Mouse (Mus musculus): ENCODE results near the gene Skap1.
A peak's percentile ranks its signal among the peaks of the same experiment; 100 is the strongest.
"Not testable (repeated sequence)": the region's sequence is repeated elsewhere in the genome, so short reads cannot be mapped to it uniquely, and the experiment has no call there.

Skap1 gene

DNA sequence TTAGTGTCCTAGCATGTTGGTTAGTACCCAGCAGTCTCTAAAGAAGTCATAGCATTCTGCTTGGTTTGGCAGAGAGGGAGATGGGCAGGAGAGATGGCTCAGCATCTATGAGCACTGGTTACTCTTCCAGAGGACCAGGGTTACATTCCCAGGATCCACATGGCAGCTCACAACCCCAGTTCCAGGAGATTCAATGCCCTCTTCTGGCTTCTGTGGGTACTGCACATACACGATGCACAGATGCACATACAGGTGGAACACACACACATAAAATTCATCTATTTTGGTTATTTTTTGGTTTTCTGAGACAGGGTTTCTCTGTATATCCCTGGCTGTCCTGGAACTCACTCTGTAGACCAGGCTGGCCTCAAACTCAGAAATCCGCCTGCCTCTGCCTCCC lies 290.9 kb downstream of the Skap1 start:
- no peak for DNase-seq (ENCODE audit: low spot score)

DNA sequence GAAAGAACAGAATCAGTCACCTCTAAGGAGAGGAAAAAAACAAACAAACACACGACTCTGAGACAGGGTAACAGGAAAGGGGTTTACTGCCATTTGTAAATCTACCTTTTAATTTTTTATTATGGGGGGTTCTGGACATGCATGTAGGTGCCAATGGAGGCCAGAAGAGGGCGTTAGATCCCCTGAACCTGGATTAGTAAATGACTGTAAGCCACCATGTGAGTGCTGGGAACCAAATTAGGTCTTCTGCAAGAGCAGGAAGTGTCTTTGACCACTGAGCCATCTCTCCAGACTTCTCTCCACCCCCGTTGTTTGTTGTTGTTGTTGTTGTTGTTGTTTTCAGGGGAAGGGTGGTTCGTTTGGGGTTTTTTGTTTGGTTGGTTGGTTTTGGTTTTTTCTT lies 293.0 kb downstream of the Skap1 start:
- DNase-seq (ENCODE audit: low spot score): no peak

DNA sequence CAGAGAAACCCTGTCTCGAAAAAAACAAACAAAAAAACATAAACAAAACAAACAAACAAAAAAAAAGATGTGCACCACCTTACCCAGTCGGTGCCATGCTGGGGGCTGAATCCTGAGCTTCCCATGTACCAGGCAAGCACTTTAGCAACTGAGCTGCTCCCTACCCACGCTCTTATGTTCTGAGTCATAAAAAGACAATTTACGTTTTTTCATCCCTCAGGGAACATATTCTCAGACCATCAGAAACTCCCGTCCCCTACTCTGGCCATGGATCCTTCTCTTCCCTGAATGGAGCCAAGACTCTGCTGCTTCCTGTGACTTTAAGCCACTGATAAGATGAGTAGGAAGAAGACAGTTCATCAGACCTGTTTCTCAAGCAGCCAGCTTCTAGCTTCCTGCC lies 294.0 kb downstream of the Skap1 start:
- no peak for DNase-seq (ENCODE audit: low spot score)

DNA sequence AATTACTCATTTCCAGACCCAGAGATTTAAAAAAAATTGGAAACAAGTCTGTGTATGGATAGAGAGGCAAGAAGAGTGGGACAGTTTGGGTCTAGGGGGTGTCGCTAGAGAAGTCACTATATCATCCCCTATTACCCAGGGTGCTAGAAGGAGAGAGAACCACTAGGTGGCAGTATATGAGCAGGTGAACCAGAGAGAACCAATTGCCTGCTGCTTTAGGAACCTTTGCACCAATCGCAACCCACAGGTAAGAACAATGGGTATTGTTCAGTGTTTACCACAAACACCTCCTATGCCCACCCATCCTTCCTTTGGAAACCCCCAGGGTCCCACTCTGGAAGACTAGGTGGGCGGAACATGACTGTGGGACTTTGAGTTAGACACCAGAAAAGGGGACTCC lies 295.6 kb downstream of the Skap1 start:
- peak; percentile 45 for DNase-seq (ENCODE audit: low spot score)

DNA sequence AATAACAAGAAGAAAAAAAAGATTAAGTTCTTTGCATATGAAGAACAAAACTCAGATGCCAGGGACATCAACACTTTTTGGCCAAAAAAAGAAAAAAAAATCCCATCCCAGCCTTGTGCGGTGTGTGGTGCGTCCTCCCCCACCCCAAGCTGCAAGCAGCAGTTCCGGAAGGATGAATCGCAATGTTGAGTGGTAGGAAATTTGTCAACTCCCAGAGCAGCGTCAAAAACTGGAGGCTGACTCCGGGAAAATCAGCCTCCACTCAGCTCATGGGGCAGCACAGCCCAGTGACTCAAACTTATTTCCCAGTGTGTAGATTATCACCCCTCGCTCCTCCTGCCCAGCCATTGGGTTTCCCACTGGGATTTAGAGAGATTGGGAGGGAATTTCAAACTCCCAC lies 297.6 kb downstream of the Skap1 start:
- no peak for DNase-seq (ENCODE audit: low spot score)

DNA sequence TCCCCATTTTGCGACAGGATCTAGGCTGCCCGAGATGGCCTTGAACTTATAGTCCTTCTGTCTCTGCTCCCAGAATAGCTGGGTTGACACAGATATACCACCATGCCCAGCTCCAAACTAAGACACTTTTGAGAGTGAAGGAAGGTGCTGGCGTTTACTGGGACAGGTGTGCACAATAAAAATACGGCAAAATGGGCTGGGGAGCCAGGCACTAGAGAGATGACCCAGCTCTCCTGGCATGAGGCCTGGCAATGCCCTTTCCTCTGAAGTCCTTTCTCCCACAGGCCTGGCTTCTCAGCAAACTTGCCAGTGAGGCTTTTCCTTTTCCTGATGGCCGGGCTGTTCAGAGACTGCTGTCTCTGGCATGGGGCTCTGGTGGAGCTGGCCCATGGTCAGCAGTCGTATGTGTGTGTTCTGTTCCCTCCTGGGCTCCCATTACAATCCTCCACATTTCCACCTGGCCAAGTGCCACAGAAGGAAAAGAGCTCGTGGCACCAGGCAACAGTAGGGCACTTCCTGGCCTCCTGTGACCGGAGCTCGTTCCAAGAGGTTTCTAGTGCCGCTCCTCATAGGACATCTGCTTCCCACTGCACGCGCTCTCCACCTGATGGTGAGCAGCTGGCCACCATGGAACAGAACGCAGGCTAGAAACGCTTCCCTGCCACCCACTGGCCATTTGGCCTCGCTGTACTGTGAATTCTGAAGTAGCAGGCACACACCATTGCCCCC lies 298.5 kb downstream of the Skap1 start:
- DNase-seq (ENCODE audit: low spot score): no peak

DNA sequence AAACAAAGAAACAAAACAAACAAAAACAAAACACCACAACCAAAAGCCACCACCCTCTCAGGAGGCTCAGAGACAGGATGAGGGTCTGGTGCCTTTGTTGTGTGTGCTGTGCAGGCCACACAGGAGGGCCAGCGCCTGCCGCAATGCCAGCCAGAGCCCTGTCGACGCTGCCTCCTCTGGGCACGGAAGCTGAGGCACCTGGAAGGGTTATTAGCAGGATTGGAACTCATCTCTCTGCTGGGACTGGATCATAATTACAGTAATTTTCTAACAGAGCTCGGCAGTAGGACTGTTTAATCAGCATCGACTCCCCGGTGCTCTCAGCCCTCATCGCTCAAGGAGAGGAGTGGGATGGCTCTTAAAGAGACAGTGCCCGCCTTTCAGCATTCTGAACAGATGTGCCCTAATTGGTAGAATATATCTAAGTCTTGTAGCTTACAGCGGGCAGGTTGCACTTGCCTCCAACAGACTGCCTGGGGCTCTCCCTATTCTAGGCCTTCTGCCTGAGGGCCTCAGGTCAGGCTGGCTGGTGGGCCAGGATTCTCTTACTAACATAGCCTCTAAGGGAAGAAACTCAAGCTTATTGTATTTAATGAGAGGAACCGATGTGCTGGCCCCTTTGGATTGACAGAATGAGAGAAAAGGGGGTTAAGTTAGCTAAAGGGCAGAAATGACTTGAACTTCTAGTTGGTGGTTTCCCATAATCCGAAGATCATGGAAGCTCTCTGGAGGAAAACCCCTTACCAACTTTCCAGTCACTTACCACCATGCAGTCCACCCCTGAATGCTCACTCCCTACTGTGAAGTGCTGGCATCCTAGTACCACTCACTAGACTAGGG lies 300.3 kb downstream of the Skap1 start:
- DNase-seq (ENCODE audit: low spot score): no peak

DNA sequence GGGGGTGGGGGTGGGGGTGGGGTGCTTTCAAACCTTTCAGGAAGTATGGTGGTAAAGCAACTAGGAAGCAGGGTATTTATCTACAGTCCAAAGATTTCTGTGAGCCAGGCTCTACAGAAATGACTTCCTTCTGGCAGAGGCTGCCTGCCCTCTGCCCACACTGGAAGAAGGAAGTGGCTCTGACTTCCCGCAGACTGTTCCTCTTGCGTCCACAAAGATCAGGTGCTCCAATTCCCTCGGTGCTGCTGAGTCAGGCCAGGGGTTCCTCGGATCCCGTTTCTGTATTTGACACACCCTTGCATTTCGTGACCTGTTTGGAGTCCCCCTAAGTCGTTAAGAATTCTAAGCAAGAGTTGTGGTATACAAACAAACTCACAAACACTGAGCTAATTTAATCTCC lies 301.3 kb downstream of the Skap1 start:
- DNase-seq (ENCODE audit: low spot score): no peak

DNA sequence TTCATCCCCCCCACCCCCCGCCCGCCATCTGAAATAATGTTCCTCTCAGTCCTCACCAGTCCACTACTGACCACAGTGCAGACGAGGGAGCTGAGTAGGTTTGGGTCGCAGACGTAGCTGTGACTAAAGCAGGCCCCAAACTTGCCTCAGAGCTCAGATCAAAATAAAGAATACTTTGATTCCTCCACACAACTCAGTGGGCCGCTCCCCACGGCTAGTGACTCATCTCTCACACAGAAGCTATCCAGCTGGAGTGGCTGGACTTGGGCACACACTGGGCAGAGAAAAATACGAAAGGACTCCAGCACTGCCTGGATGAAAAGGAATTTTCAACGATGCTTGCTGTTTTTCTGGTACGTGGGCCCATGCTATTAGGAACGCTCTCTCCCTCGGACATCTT lies 302.2 kb downstream of the Skap1 start:
- no peak for DNase-seq (ENCODE audit: low spot score)

DNA sequence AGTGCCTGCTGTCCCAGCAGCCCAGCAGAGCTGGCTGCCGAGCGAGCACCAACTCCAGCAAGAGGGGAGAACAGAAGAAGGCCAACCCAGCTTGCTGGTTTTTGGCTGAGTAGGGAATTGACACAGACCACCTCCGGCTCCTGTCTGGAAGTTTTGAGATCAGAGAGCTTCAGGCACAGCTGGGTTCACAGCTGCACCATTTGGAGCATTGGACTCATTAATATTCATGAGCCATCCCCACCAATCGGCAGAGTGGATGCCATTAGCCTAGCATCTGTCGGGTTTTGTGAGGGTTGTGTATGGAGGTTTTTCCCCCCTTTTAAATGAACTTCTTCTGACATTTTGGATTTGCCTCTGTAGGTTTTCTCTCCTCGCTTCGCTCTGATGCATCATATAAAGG lies 302.7 kb downstream of the Skap1 start:
- no peak for DNase-seq (ENCODE audit: low spot score)

DNA sequence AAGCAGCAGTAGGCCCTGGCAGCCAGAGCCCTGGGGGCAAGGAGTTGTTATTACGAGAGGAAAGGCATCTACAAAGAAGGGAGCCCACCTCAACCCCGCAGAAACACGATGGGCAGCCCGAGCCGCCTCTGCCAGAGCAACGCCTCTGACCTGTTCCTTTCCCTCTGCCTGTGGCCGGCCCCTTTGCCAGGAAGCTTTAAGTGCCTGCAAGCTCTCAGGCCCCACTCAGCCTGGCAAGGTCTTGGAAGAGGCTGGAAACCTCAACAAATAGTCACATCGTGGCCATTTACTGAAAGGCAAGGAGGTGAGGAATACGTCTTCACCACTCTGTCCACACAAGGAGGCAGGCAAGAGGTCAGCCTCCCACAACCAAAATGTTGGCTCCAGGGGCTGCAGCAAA lies 303.8 kb downstream of the Skap1 start:
- no peak for DNase-seq (ENCODE audit: low spot score)

DNA sequence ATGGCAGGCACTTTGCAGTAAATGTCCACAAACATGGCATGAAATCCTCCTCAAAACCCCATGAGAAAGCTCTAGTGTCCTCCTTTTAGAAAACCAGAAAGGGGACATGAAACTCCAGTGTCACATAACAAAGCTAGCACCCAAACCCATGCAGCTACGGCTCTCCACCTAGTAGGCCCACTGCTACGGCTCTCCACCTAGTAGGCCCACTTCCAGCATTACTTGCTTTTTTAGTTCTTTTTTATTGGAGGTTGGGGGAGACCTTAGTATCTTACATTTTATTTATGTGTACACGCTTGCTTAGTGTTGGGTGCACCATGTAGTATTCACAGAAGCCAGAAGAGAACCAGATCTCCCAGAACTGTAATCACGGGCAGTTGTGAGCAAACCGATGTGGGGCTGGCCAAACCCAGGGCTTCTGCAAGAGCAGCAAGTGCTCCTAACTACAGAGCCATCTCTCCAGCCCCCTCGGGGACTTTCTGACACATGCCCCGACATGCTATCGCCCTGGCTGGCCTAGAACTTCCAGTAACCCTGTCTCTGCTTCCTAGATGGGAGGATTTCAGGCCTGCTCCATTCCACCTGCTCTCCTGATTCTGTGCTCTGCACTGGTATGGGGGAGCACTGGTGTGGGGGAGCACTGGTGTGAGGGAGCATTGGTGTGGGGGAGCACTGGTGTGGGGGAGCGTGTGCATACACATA lies 307.0 kb downstream of the Skap1 start:
- DNase-seq (ENCODE audit: low spot score): no peak

DNA sequence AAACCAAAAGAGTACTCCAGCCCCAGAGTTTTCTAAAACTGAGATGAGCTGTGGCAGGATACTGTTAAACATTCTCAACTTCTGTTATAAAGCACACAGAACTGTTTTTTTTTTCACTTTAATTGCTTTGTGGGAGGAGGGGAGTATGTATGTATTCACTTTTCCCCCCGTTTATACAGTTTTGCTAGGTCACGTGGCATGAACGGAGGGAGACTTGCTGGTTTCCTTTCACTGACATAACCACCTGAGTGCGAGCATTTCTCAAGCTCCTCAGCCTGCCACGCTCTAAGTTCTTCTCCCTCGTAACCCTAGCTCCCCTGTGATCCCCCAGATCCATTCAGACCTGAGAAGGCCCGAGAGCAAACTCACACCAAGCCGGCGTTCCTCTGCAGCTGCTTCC lies 308.0 kb downstream of the Skap1 start:
- DNase-seq (ENCODE audit: low spot score): no peak

DNA sequence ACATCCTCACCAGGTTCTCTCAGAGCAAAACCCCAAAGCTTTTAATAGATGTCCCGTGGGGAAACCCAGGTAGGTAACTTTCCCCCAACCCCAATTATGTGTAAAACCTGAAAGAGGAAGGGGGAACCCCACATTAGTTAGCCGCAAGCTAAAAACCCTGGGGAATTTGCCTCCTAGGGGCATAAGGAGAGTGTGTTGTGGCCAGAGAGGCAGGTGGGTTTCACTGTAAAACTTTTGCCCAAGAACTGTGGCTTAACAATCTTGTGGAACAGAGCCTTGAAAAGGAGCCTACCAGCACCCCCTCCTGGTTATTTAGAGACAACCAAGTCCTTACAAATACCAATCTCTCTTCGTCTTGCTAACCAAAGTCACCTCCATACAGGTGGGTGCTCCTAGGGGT lies 310.1 kb downstream of the Skap1 start:
- no peak for DNase-seq (ENCODE audit: low spot score)

DNA sequence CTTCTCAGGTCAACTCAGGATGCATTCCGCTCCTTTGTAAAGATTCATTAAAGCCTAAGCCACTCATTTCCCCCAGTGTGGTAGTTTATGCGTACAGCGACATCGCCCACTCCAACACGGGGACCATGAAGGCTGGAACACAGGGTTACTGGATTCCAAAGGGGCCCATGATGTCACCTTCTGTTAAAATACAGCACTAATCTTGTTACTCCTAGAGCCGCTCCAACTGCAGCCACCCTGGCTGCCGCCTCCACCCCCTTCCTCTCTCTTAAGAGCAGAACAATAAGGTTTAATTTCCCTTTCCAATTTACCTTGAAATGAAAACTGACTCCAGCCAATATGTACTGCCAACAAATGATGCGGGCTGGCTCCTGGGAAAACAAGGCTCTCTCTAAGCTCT lies 310.7 kb downstream of the Skap1 start:
- no peak for DNase-seq (ENCODE audit: low spot score)

DNA sequence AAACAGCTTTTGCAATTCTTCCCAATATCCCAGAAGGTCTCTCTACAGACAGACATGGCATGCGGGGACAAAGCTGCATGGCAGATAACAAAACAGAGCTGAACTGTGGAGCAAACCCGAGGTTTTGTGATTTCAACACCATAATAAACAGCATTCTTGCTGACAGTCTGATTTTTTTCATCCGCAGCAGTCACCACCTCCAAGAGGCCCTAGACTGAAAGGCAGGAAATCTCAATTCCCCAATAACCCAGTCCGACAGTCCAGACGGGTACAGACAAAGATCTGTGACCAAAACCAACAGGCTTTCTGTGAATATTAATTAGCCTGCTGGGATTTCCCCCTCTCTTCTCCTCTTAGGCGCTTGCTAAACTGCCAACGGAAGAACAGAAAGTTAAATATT lies 311.3 kb downstream of the Skap1 start:
- DNase-seq (ENCODE audit: low spot score): no peak

DNA sequence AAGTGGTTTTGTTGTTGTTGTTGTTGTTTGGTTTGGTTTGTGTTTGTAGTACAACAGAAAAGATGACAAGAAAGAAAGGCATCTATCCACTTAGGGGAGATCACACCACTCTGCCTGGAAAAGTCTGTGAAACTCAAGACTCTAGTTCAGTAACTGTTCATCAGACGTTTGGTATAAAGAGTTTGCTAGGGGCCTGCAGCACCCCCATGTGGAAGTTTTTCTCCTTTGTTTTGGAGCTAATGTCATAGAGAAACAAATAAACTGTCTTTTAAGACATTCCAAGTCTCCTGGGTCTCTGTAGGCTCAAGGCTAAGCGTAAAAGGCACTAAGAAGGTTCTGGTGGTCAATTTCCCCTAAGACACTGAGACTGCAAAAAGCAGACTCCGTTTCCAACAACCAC lies 311.7 kb downstream of the Skap1 start:
- no peak for DNase-seq (ENCODE audit: low spot score)

DNA sequence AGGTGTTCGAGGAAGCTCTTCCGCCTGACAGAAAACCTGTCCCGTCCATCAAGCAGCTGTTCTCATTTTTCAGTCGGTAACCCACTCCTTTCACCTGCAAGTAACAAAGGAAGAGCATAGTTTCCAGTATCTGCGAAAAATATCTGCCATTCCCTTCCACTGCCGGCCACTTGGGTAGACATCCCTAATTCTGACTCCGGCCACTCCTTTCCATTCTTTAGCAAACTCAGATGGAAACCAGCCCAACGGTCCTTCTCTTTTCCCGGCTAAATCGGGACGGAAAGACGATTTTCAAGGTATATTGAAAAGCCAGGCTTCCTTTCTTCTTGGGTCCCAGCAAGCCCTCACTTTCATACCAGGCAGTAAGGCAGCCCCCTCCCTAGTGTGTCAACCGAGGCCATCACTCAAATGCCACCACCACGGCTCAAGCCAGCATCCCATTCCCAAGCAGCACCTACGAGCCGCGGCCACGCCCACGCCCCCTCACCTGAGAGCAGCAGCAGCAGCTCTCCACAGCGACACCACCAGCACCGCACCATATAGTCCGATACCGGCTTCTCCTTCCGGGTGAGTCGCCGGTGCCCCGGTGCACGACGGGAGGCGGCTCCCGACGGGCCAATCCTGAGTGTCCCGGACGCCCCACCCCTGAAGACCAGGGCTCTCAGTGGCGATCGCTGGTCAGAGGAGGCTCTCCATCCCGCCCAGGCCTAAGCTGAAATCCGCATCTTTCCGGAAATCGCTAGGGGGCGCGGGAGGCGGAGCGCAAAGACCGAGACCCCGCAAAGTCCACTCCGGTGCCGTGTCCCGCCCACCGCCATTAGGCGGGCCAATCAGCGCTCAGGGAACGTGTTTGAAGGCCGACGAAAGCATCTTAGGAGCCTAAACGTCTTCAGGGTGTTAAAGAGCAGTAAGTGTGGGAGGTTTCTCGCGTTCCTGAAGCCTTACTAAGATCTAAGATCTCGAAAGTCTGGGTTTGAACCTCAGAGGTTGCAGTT lies 312.9 kb downstream of the Skap1 start, which contains the start of gene Snx11:
Snx11 (minus strand) TSS at position 592 of the 995 bp plus-strand sequence.
- DNase-seq (ENCODE audit: low spot score): peak; percentile 97

DNA sequence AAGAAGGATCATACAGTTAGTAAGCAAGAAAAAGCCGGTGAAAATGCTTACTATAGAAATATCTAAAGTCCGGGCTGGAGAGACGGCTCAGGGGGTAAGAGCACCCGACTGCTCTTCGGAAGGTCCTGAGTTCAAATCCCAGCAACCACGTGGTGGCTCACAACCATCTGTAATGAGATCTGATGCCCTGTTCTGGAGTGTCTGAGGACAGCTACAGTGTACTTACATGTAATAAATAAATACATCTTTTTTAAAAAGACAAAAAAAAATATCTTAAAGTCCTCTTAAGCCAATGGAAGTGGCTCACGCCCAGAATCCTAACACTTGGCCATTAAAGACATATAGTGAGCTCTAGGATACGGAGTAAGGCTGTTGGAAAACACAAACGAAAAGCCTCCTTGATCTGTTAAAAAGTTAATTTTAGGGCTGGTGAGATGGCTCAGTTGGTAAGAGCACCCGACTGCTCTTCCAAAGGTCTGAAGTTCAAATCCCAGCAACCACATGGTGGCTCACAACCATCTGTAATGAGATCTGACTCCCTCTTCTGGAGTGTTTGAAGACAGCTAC lies 313.8 kb downstream of the Skap1 start:
- DNase-seq (ENCODE audit: low spot score): not testable (repeated sequence)

DNA sequence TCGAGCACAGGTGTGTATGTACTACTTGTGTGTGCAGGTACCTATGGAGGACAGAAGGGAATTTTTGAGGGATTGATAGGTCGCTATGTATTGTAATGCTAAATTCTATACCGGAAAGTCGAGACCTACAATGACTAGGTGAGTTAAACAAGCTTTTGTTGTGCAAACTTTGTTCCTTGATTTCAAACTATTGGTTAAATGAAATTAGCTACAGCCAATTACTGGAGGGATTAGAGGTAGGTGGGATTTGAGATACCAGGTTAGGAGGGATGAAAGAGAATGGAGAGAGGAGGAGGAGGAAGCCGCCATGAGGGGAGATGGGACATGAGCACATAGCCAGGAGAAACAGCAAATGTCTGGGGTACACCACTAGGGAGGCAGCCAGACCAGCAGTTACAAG lies 315.9 kb downstream of the Skap1 start:
- DNase-seq (ENCODE audit: low spot score): no peak

DNA sequence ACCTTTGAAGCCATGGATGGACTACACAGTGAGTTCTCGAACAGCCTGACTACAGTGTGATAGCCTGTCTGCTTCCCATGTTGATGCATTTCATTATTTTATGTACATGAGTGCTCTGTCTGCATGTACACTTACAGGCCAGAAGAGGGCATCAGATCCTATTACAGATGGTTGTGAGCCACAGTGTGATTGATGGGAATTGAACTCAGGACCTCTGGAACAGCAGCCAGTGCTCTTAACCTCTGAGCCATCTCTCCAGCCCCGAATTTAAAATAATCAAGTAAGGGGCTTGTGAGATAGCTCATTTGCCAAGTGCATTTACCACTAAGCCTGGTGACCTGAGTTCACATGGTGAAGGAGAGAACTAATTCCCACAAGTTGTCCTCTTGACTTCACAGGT lies 317.0 kb downstream of the Skap1 start:
- DNase-seq (ENCODE audit: low spot score): no peak

Measured in testis, postnatal 14 days (tissue).